Mouse (Mus musculus) ES-E14 (cell line): ENCODE results near the gene Ncf1.

Experiments used
- MAFK ChIP-seq: IDR thresholded peaks from 2 replicates; pipeline ENCODE4 v1.6.1; 2014; ENCODE audit warnings: mild to moderate bottlenecking, low read depth, low read length, inconsistent platforms; ENCODE audit not compliant: insufficient read depth
- ZNF384 ChIP-seq: IDR thresholded peaks from 2 replicates; pipeline ENCODE4 v1.6.1; 2012; ENCODE audit warnings: low read depth, low read length, inconsistent platforms

DNA sequence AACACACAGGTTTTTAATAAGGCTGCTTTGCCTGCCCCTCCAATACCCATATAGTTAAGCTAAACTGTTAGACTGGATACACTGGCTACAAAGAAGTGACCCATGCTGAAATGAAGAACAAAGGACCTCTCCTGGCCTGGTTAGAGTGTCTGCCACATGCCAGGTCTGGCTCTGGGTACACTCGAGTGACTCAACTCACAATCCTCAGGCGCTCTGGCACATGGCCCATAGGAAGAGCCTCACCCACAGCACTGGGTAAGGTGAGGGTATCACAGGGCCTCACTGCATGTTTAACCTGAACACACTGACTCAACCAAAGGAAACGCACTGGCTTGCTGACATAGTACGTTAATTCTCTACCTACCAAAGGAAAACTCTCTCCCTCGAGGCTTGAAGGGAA is 16.7 kb upstream of the Ncf1 start:
- TF ChIP-seq MAFK (no peak), ZNF384 (no peak)
